Mouse (Mus musculus) heart, postnatal 36 days (tissue): ENCODE results near the gene Scgb1b27. TPM values are rescaled to one million over a fixed set of nuclear protein-coding genes. Genes with fewer than 3 reads are reported as not detected.
"Not testable (repeated sequence)": the region's sequence is repeated elsewhere in the genome, so short reads cannot be mapped to it uniquely, and the experiment has no call there.

Experiments
- DNase-seq, 2 experiments: peaks; one replicate each; pipeline ENCODE4 v3.0.0; 2021 to 2022
- intact Hi-C: fragments of 180-260 bp; cut with DNase I; formaldehyde crosslinking; loops from one replicate; pipeline ENCODE4 v1.15.1; 2025
- total RNA-seq, 2 experiments: library from RNA; stranded (reverse); gene quantifications; 2 replicates each; pipeline ENCODE4 v1.2.3; 2021

Gene Scgb1b27
- total RNA-seq, result not detected

- DNase-seq, intact Hi-C loops: not testable (repeated sequence)
Observed at GRCm38 (mm10) chr7:34021183-34021582, at the start of gene Scgb1b27. Gene Scgb1b27, plus strand, starts transcription at chr7:34021483.

GRCm38 (mm10) chr7:33982281-33982680, 39.0 kb upstream of the Scgb1b27 start:
- intact Hi-C loops, result loop anchor here (10.0 kb wide), 1 partner anchor 213 kb away; the partner anchor contains the start of gene Pdcd2l
- peak; percentile 10 to 50 for DNase-seq

DNA sequence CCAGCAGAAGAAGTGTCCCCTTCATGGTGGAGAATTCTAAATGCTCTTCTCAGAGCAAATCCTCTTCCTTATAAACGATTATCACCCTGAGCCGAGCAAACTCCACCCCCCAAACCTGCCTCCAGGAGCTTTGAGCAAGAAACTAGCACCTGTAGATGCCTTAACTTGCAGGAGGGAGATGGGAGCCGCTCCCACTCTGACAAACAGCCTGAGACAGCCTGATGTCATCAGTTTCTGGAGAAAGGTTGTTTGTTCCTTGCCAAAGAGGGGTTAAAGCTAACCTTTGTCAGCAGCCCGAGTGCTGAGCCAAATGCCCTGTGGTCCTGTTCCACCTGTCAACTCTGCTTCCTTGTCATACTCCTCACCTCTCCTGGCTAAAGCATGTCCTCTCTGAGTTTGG, 7.4 kb upstream of the Scgb1b27 start, which contains the start of gene Scgb2b27:
Scgb2b27 (minus strand) TSS at position 101 of the 400 bp plus-strand sequence.
- DNase-seq, result no peak
- intact Hi-C loops, result no loop called here

- intact Hi-C loops, result no loop called here
- DNase-seq, result no peak
Observed at GRCm38 (mm10) chr7:34025641-34026040, 4.4 kb downstream of the Scgb1b27 start.

DNA sequence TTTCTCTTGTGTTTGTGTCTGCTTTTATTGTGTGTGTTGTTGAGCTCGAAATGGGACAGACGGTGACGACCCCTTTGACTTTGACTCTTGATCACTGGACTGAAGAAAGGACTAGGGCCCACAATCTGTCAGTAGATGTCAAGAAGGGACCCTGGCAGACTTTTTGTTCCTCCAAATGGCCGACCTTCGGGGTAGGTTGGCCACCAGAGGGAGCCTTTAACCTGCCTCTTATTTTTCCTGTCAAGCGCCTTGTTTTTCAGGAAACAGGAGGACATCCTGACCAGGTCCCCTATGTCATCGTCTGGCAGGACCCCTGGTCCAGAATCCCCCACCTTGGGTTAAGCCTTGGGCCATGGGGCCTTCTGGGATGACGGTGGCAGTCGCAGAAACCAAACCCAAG, 5.9 kb downstream of the Scgb1b27 start:
- intact Hi-C loops, DNase-seq: not testable (repeated sequence)

DNA sequence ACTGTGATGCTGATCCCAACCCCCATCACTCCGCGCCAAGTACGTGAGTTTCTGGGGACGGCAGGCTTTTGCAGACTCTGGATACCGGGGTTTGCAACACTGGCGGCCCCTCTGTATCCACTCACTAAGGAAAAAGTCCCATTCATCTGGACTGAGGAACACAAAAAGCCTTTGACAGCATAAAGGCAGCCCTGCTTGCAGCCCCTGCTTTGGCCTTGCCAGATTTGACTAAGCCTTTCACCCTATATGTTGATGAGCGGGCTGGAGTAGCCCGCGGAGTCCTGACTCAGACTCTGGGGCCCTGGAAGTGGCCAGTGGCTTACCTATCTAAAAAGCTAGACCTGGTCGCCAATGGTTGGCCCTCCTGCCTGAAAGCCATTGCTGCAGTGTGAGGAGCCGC, 8.7 kb downstream of the Scgb1b27 start:
- intact Hi-C loops, result no loop called here
- no peak for DNase-seq

GRCm38 (mm10) chr7:34034579-34034978, 13.3 kb downstream of the Scgb1b27 start:
- intact Hi-C loops, DNase-seq: not testable (repeated sequence)

DNA sequence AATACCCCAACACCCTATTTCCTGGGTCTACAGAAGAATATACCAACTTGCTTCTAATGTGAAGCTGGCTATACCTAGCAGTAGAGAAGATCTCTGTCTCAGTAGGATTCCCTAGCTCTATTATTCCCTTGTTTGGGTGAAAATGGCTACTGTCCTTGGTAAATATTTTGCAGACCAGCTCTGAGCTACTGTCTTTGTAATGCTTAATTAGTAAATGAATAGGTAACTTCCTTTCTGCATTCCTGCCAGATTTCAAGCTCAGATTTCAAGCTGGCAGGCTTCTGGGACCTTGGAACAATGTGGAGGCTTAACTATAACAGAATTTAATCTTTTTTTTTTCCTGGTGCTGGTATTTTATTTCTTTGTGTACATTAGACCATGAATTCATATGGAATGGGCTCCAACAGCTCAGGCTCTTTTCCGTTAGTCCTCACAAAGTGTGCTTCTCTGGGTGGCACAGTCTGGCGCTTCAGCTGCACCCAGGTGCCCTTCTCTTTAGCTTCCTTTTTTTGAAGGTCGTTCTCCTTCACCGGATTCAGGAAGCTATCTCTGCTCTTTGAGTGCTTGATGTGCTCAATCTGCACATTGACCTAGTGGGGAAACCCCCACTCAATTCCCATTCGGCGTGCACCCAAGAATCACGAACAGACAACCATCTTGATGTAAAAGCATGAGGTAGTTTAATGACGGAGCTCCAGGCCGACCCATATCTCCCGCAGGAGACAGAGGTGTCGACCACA, 15.0 kb downstream of the Scgb1b27 start:
- intact Hi-C loops, DNase-seq: not testable (repeated sequence)

- intact Hi-C loops, DNase-seq: not testable (repeated sequence)
Observed at GRCm38 (mm10) chr7:34068132-34068531, 46.8 kb downstream of the Scgb1b27 start.

Other genes starting within 250 kb of the Scgb1b27 start
- gene Scgb2b26, start 76.4 kb upstream of the Scgb1b27 start, total RNA-seq, result not detected
- gene Scgb2b27, start 7.5 kb upstream of the Scgb1b27 start, total RNA-seq, result not detected
- gene Scgb1b30, start 73.9 kb downstream of the Scgb1b27 start, total RNA-seq, result not detected
- gene Wtip, start 111.8 kb downstream of the Scgb1b27 start, total RNA-seq, result 10 to 100 TPM in 1 of 2 experiments, 1 to 10 TPM in 1; 8.6 to 10.3 TPM
- gene Uba2, start 148.1 kb downstream of the Scgb1b27 start, total RNA-seq, result 10 to 100 TPM; 32.9 to 35.1 TPM
- 10 to 100 TPM; 21.9 to 22.1 TPM for gene Pdcd2l, start 175.2 kb downstream of the Scgb1b27 start, total RNA-seq
- gene Gpi1, start 208.9 kb downstream of the Scgb1b27 start, total RNA-seq, result 100 to 1,000 TPM; 520 to 540 TPM
- not detected for gene Gm6096, start 229.6 kb downstream of the Scgb1b27 start, total RNA-seq